Mouse (Mus musculus): Measurements from ENCODE around the gene Fzr1. TPM values are rescaled to one million over a fixed set of nuclear protein-coding genes. Genes with fewer than 3 reads are reported as not detected.

Fzr1 gene
- polyA plus RNA-seq, 1 experiment from 2014 or later: 138 TPM

- Histone ChIP-seq H3K9ac (ENCODE audit: low read depth, low read length) (no peak overlapping the region), H3K4me3 (ENCODE audit: low read depth, low read length) (no peak overlapping the region), H3K27me3 (ENCODE audit: control insufficient read depth, insufficient read depth, low read depth, low read length) (no peaks in the 10 kb centered on the region), H3K4me2 (ENCODE audit: low read depth, low read length) (no peak overlapping the region), H3K4me1 (ENCODE audit: control insufficient read depth, low read depth, low read length) (peaks cover 40% of the 10 kb centered on the region), H3K9me3 (replicated peaks; ENCODE audit: control insufficient read depth, low read length) (no peaks in the 10 kb centered on the region), H3K27ac (ENCODE audit: low read length) (no peak overlapping the region), H3K36me3 (ENCODE audit: control insufficient read depth, insufficient read depth) (peaks cover 26% of the 10 kb centered on the region)
- WGBS (ENCODE audit: insufficient replicate concordance): 55% methylated on average over 23 of the region's 23 CpGs
- peak; percentile 44 for ATAC-seq (ENCODE audit: low read depth)
These were observed 11.7 kb upstream of the Fzr1 start for GRCm38 (mm10) chr10:81389801-81390677.

GRCm38 (mm10) chr10:81389373-81389772 lies 11.1 kb upstream of the Fzr1 start:
- H3K9me3 ChIP-seq (replicated peaks; ENCODE audit: control insufficient read depth, low read length): no peaks in the 10 kb centered on the region
- H3K9ac ChIP-seq (ENCODE audit: low read depth, low read length): no peak overlapping the region
- H3K4me3 ChIP-seq (ENCODE audit: low read depth, low read length): no peak overlapping the region
- H3K36me3 ChIP-seq (ENCODE audit: control insufficient read depth, insufficient read depth): peaks cover 26% of the 10 kb centered on the region
- H3K4me1 ChIP-seq (ENCODE audit: control insufficient read depth, low read depth, low read length): peaks cover 44% of the 10 kb centered on the region
- no peak for ATAC-seq (ENCODE audit: low read depth)
- no peaks in the 10 kb centered on the region for H3K27me3 ChIP-seq (ENCODE audit: control insufficient read depth, insufficient read depth, low read depth, low read length)
- peak overlapping the region; percentile 25; the same call in 1 of the 2 replicates for H3K27ac ChIP-seq (ENCODE audit: low read length)
- WGBS (ENCODE audit: insufficient replicate concordance): 70% methylated on average over 3 of the region's 3 CpGs
- H3K4me2 ChIP-seq (ENCODE audit: low read depth, low read length): no peak overlapping the region

- no peak within 1 kb of the TSS for H3K4me3 ChIP-seq (ENCODE audit: low read depth, low read length)
- no peak for ATAC-seq (ENCODE audit: low read depth)
- H3K36me3 ChIP-seq (ENCODE audit: control insufficient read depth, insufficient read depth): peaks cover 26% of the 10 kb centered on the region
- H3K4me1 ChIP-seq (ENCODE audit: control insufficient read depth, low read depth, low read length): peaks cover 41% of the 10 kb centered on the region
- H3K27me3 ChIP-seq (ENCODE audit: control insufficient read depth, insufficient read depth, low read depth, low read length): no peaks in the 10 kb centered on the region
- 57% methylated on average over 5 of the region's 5 CpGs for WGBS (ENCODE audit: insufficient replicate concordance)
- H3K9me3 ChIP-seq (replicated peaks; ENCODE audit: control insufficient read depth, low read length): no peaks in the 10 kb centered on the region
- H3K9ac ChIP-seq (ENCODE audit: low read depth, low read length): no peak within 1 kb of the TSS
- peak within 1 kb of the TSS; percentile 25; the same call in 1 of the 2 replicates for H3K27ac ChIP-seq (ENCODE audit: low read length)
- H3K4me2 ChIP-seq (ENCODE audit: low read depth, low read length): no peak within 1 kb of the TSS
These were observed 10.3 kb upstream of the Fzr1 start, which contains the start of gene Gm48552 for GRCm38 (mm10) chr10:81388505-81389055. Gene Gm48552, plus strand, starts transcription at chr10:81389005.

- no peaks in the 10 kb centered on the region for H3K27me3 ChIP-seq (ENCODE audit: control insufficient read depth, insufficient read depth, low read depth, low read length)
- H3K9me3 ChIP-seq (replicated peaks; ENCODE audit: control insufficient read depth, low read length): no peaks in the 10 kb centered on the region
- H3K9ac ChIP-seq (ENCODE audit: low read depth, low read length): no peak overlapping the region
- H3K4me1 ChIP-seq (ENCODE audit: control insufficient read depth, low read depth, low read length): peaks cover 40% of the 10 kb centered on the region
- no peak for ATAC-seq (ENCODE audit: low read depth)
- 87% methylated on average over 20 of the region's 20 CpGs for WGBS (ENCODE audit: insufficient replicate concordance)
- no peak overlapping the region for H3K27ac ChIP-seq (ENCODE audit: low read length)
- peaks cover 26% of the 10 kb centered on the region for H3K36me3 ChIP-seq (ENCODE audit: control insufficient read depth, insufficient read depth)
- no peak overlapping the region for H3K4me3 ChIP-seq (ENCODE audit: low read depth, low read length)
- H3K4me2 ChIP-seq (ENCODE audit: low read depth, low read length): no peak overlapping the region
These were observed 9.4 kb upstream of the Fzr1 start for GRCm38 (mm10) chr10:81387716-81388115.

GRCm38 (mm10) chr10:81385603-81386306 lies 7.4 kb upstream of the Fzr1 start:
- peak overlapping the region; percentile 91 for H3K4me2 ChIP-seq (ENCODE audit: low read depth, low read length)
- no peak overlapping the region for H3K27ac ChIP-seq (ENCODE audit: low read length)
- ATAC-seq (ENCODE audit: low read depth): no peak
- H3K27me3 ChIP-seq (ENCODE audit: control insufficient read depth, insufficient read depth, low read depth, low read length): no peaks in the 10 kb centered on the region
- H3K9me3 ChIP-seq (replicated peaks; ENCODE audit: control insufficient read depth, low read length): no peaks in the 10 kb centered on the region
- peaks cover 54% of the 10 kb centered on the region for H3K4me1 ChIP-seq (ENCODE audit: control insufficient read depth, low read depth, low read length)
- 67% methylated on average over 22 of the region's 22 CpGs for WGBS (ENCODE audit: insufficient replicate concordance)
- H3K4me3 ChIP-seq (ENCODE audit: low read depth, low read length): peak overlapping the region; percentile 93
- H3K9ac ChIP-seq (ENCODE audit: low read depth, low read length): peak overlapping the region; percentile 86
- H3K36me3 ChIP-seq (ENCODE audit: control insufficient read depth, insufficient read depth): peaks cover 26% of the 10 kb centered on the region

- WGBS (ENCODE audit: insufficient replicate concordance): under 1% methylated on average over 19 of the region's 19 CpGs
- peak overlapping the region; percentile 93 for H3K4me3 ChIP-seq (ENCODE audit: low read depth, low read length)
- peak overlapping the region; percentile 86 for H3K9ac ChIP-seq (ENCODE audit: low read depth, low read length)
- peaks cover 60% of the 10 kb centered on the region for H3K4me1 ChIP-seq (ENCODE audit: control insufficient read depth, low read depth, low read length)
- H3K4me2 ChIP-seq (ENCODE audit: low read depth, low read length): peak overlapping the region; percentile 91
- H3K36me3 ChIP-seq (ENCODE audit: control insufficient read depth, insufficient read depth): peaks cover 26% of the 10 kb centered on the region
- H3K9me3 ChIP-seq (replicated peaks; ENCODE audit: control insufficient read depth, low read length): no peaks in the 10 kb centered on the region
- peak overlapping the region; percentile 100 for H3K27ac ChIP-seq (ENCODE audit: low read length)
- no peaks in the 10 kb centered on the region for H3K27me3 ChIP-seq (ENCODE audit: control insufficient read depth, insufficient read depth, low read depth, low read length)
- ATAC-seq (ENCODE audit: low read depth): no peak
These were observed 6.3 kb upstream of the Fzr1 start for GRCm38 (mm10) chr10:81384605-81384982.

GRCm38 (mm10) chr10:81383802-81384604 lies 5.7 kb upstream of the Fzr1 start, which contains the start of the genes Dohh and Gm48551:
Gene Dohh, plus strand, starts transcription at chr10:81384428.
Gene Gm48551, plus strand, starts transcription at chr10:81384466.
- H3K4me3 ChIP-seq (ENCODE audit: low read depth, low read length): peak within 1 kb of the TSS; percentile 93
- no peaks in the 10 kb centered on the region for H3K27me3 ChIP-seq (ENCODE audit: control insufficient read depth, insufficient read depth, low read depth, low read length)
- H3K9ac ChIP-seq (ENCODE audit: low read depth, low read length): peak within 1 kb of the TSS; percentile 86
- peaks cover 60% of the 10 kb centered on the region for H3K4me1 ChIP-seq (ENCODE audit: control insufficient read depth, low read depth, low read length)
- H3K36me3 ChIP-seq (ENCODE audit: control insufficient read depth, insufficient read depth): peaks cover 26% of the 10 kb centered on the region
- peak; percentile 76 for ATAC-seq (ENCODE audit: low read depth)
- 3% methylated on average over 50 of the region's 54 CpGs for WGBS (ENCODE audit: insufficient replicate concordance)
- peak within 1 kb of the TSS; percentile 100 for H3K27ac ChIP-seq (ENCODE audit: low read length)
- H3K9me3 ChIP-seq (replicated peaks; ENCODE audit: control insufficient read depth, low read length): no peaks in the 10 kb centered on the region
- H3K4me2 ChIP-seq (ENCODE audit: low read depth, low read length): peak within 1 kb of the TSS; percentile 91

- Histone ChIP-seq H3K9ac (ENCODE audit: low read depth, low read length) (peak overlapping the region; percentile 59), H3K4me2 (ENCODE audit: low read depth, low read length) (peak overlapping the region; percentile 46), H3K27ac (ENCODE audit: low read length) (peak overlapping the region; percentile 100), H3K4me1 (ENCODE audit: control insufficient read depth, low read depth, low read length) (peaks cover 58% of the 10 kb centered on the region), H3K36me3 (ENCODE audit: control insufficient read depth, insufficient read depth) (peaks cover 12% of the 10 kb centered on the region; the same call in 1 of the 2 replicates), H3K4me3 (ENCODE audit: low read depth, low read length) (peak overlapping the region; percentile 25), H3K9me3 (replicated peaks; ENCODE audit: control insufficient read depth, low read length) (no peaks in the 10 kb centered on the region), H3K27me3 (ENCODE audit: control insufficient read depth, insufficient read depth, low read depth, low read length) (no peaks in the 10 kb centered on the region)
- WGBS (ENCODE audit: insufficient replicate concordance): 11% methylated on average over 5 of the region's 5 CpGs
- ATAC-seq (ENCODE audit: low read depth): peak; percentile 75
These were observed 3.7 kb upstream of the Fzr1 start for GRCm38 (mm10) chr10:81382039-81382438.

All from liver, embryonic 16.5 days (tissue).